Mouse (Mus musculus): ENCODE measurements at regions not wholly inside any gene's neighbourhood (a gene's known extent, or its start where the extent isn't known, plus 50 kb on each side); places are given as distances from the start of the nearest gene placed in this dataset.

GRCm38 (mm10) chr7:136047364-136047945 is 331.3 kb upstream of the Mki67 start:
- peak; percentile 43 for DNase-seq (ENCODE audit: extremely low spot score, low spot score)

GRCm38 (mm10) chr7:136048925-136049586 is 332.9 kb upstream of the Mki67 start:
- peak; percentile 29 for DNase-seq (ENCODE audit: extremely low spot score, low spot score)

DNA sequence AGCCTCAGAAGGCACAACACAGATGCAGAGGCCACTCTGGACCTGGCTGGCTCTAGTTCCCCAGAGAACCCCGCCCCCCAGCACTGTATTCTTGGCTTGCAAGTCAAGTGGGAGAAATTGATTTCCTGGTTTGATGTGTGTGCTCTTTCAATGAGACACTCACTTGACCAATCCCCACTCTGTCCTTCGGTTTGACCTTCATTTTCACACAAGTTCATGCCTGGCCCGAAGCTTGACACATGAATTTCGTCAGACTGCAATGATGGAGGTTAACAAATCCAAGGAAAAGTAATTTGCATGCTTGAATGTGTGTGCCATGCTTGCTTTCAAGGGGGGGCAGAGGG is 333.4 kb upstream of the Mki67 start:
- no peak for DNase-seq (ENCODE audit: extremely low spot score, low spot score)

GRCm38 (mm10) chr7:136050116-136050515 is 334.0 kb upstream of the Mki67 start:
- DNase-seq (ENCODE audit: extremely low spot score, low spot score), result no peak

GRCm38 (mm10) chr7:136056876-136057484 is 340.8 kb upstream of the Mki67 start:
- DNase-seq (ENCODE audit: extremely low spot score, low spot score), result no peak

GRCm38 (mm10) chr7:136058319-136058718 is 342.2 kb upstream of the Mki67 start:
- DNase-seq (ENCODE audit: extremely low spot score, low spot score), result no peak

DNA sequence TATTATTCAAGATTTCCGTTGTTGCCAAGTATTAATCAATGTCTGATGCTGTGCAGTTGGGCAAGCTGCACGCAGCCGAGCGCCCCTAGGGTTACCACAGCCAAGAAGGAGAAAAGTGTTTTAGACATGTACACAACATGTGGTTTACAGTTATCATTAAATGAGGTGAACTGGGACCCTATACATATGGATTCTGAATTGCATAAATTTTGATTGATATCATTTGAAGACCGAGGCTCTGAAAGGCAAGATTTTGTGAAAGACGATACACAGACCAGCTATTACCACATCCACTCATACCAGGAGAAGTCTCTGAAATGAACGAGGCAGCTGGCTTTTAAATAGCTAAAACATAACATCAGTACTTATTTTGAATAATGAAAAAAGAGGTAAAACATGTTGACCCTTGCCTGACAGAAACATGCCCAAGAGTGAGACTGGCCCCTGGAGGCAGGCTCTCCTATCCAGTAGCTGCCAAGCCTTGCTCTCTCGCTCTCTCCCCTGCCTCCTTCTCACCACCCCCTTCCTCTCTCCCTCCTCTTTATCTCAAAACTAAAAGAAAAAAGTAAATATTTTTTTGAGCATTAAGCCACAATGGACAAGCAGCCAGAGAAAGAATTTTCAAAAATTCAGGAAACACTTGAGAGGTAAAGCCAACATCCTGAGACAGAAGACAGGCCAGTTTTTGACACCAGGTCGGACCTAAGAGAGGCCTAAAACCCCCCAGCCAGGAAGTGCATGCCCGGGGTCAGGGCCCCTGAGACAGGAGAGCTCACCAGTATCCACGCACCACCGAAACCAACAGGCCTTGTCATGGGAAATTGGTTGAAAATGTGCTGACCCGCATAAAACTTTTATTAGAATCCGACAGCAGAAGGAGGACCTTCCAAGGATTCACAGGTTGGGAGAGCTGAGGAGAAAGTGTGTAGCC is 342.9 kb upstream of the Mki67 start:
- DNase-seq (ENCODE audit: extremely low spot score, low spot score), result no peak

GRCm38 (mm10) chr7:136059896-136060295 is 343.7 kb upstream of the Mki67 start:
- peak; percentile 52 for DNase-seq (ENCODE audit: extremely low spot score, low spot score)

DNA sequence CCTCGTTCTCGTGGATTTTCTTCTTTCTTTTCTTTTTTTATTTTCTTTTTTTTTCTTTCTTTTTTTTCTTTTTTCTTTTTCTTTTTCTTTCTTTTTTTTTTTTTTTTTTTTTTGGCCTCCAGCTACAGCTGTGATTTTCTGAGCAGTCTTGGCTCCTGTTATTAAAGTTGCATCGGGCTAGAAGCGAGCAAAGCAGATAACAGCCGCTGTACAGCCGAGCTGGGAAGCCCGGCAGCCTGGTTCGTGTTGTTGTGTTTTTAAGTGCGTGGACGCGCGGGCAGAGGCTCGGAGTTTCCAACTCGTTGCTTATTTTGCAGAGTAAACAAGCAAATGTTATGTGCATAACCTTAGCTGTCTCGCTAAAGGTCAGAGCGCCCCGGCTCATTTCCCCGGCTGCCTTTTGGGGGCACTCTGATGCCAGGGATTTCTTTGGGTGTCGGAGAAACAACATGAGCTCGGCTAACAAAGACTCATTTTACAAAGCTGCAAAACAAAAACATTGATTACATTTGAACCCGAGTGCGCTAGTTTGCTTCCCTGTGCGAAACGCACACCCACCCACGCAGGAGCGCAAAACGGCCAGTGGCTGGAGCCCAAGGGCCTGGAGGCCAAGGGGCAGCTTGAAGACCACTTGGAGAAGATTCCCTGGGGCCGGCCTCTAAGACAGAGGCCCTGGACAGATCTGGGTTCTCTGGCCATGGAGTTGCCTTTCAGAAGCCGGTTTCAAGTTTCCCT is 344.3 kb upstream of the Mki67 start:
- peak; percentile 73 for DNase-seq (ENCODE audit: extremely low spot score, low spot score)

DNA sequence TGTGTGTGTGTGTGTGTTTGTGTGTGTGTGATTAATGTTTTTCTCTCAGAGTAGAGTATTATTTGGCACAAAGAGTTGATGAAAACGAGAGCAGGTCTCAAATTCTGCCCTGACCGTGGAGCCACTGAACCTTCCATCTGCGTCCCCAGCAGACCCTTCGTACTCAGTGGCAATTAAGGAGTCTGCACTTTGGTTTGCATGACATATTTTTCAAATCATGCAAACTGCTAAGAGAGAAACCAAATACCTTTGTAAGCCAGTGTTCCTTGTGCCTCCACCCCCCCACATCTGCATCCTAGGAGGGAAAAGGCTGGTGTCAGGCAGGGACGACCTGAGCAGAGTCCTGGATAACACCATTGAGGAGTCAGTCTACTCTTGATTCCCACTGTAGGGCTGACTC is 346.5 kb upstream of the Mki67 start:
- DNase-seq (ENCODE audit: extremely low spot score, low spot score), result no peak

DNA sequence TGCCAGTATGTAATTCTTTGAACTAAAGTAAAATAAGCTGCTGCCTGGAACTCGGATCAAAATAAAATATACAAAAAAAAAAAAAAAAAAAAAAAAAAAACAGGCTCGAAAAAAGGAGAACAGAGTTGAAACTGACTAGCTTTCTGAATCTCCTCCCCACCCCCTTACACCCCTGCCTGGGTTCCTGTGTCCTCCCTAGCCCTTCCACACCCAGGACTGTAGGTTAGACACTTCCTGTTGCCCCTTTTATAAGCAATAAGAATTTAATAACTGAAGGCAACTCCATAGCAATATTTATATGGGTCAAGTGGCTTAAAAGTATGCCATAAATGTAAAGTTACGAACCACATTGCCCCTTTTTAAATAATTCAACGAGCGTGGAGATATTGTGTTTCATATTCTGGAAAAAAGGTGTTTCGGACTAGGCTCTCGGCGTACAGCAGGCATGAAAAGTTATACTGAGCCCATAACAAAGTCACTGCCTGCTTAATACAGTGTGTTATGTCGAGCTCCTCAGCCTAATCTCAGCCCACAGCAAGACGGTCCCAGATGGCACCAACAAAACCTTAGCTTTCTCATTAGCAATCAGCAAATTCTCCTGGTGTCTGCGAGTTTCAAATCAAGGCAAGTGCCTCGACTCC is 349.0 kb upstream of the Mki67 start:
- DNase-seq (ENCODE audit: extremely low spot score, low spot score), result no peak

- no peak for DNase-seq (ENCODE audit: extremely low spot score, low spot score)
Observed at GRCm38 (mm10) chr7:136065679-136066055, 349.5 kb upstream of the Mki67 start.

GRCm38 (mm10) chr7:136070881-136071280 is 354.7 kb upstream of the Mki67 start:
- no peak for DNase-seq (ENCODE audit: extremely low spot score, low spot score)

- DNase-seq (ENCODE audit: extremely low spot score, low spot score), result no peak
Observed at GRCm38 (mm10) chr7:136071331-136071730, 355.2 kb upstream of the Mki67 start.

GRCm38 (mm10) chr7:136073265-136073799 is 357.2 kb upstream of the Mki67 start:
- no peak for DNase-seq (ENCODE audit: extremely low spot score, low spot score)

GRCm38 (mm10) chr7:136074043-136074442 is 357.9 kb upstream of the Mki67 start:
- no peak for DNase-seq (ENCODE audit: extremely low spot score, low spot score)

DNA sequence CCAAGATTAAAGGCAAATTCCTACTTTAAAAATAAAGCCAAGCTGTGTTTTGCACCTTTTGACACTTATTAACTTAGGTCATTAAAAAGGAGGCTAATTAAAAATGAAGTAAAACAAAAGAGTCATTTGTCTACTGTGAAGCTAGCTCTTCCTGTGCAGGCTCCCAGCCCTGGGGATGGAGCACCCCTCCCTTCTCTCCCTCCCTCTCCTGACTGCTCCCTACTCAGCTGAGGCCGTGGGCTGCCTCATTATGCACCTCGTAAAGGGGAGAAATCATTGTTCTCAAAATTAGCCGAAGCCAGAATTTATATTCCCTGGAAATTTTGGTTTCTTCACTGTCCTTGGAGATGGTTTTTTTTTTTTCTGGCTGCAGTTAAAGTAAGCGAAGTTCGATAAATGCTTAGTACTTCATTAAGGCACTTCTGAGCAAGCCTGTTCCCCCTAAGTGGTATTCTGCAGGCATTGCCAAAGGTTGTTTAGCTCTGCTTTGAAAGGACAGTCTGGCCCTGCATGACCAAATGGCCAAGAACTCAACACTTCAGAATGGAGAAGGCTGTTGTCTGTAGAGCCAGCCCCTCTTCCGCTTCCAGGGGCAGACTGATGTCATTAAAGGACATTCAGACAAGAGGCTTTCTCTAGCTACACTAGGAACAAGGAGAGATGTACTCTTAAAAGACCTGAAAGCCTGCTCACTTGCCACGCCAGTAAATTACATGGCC is 365.5 kb upstream of the Mki67 start:
- DNase-seq (ENCODE audit: extremely low spot score, low spot score), result no peak

GRCm38 (mm10) chr7:136082253-136082867 is 366.2 kb upstream of the Mki67 start:
- DNase-seq (ENCODE audit: extremely low spot score, low spot score), result no peak

- no peak for DNase-seq (ENCODE audit: extremely low spot score, low spot score)
Observed at GRCm38 (mm10) chr7:136083005-136083404, 366.8 kb upstream of the Mki67 start.
